Mouse (Mus musculus): ENCODE data around the gene Taf8. TPM values are rescaled to one million over a fixed set of nuclear protein-coding genes. Genes with fewer than 3 reads are reported as not detected.

Gene Taf8
- total and polyA plus RNA-seq, 3 experiments = 15.2 to 25.7 TPM; not detected in 1

- no peaks in the 10 kb centered on the region for H3K9me3 ChIP-seq (replicated peaks; ENCODE audit: insufficient read depth, low read length)
- no peaks in the 10 kb centered on the region for H3K4me1 ChIP-seq (ENCODE audit: control insufficient read depth in 1 of 2, insufficient read depth in 2 of 2, low read length in 2 of 2)
- no peak overlapping the region for H3K4me3 ChIP-seq (ENCODE audit: control insufficient read depth in 1 of 2, insufficient read depth in 1 of 2, low read depth in 2 of 2, low read length in 2 of 2)
- no peak overlapping the region for H3K9ac ChIP-seq (ENCODE audit: control insufficient read depth, low read depth, low read length, poor library complexity, severe bottlenecking)
- no peaks in the 10 kb centered on the region; a peak in 2 of 4 replicates for H3K27me3 ChIP-seq (ENCODE audit: control insufficient read depth in 1 of 2, insufficient read depth in 2 of 2, low read length in 2 of 2)
- no peak overlapping the region for H3K27ac ChIP-seq (ENCODE audit: control insufficient read depth, low read depth, low read length)
- no peak for TF ChIP-seq GATA1 (IDR thresholded peaks at IDR 0.05; ENCODE audit: low read depth, low read length)
- no peak for TF ChIP-seq POLR2A (IDR thresholded peaks at IDR 0.05; ENCODE audit: control insufficient read depth in 1 of 2, insufficient read depth in 1 of 2, low read depth in 1 of 2, low read length in 2 of 2, poor library complexity in 1 of 2)
- no peak for TF ChIP-seq BHLHE40 (IDR thresholded peaks at IDR 0.05; ENCODE audit: borderline replicate concordance, low read depth, low read length)
- no peak for TF ChIP-seq KAT2A (conservative IDR thresholded peaks at IDR 0.05; ENCODE audit: low read depth, low read length)
- no peak for TF ChIP-seq CHD2 (IDR thresholded peaks at IDR 0.05; ENCODE audit: low read length)
- TF ChIP-seq USF2 (IDR thresholded peaks at IDR 0.05; ENCODE audit: borderline replicate concordance in 1 of 2, insufficient read depth in 1 of 2, low read depth in 1 of 2, low read length in 2 of 2) = no peak
- TF ChIP-seq USF1 (IDR thresholded peaks at IDR 0.05; ENCODE audit: low read depth, low read length) = no peak
- no peak for TF ChIP-seq GABPA (IDR thresholded peaks at IDR 0.05; ENCODE audit: low read depth, low read length)
- no peak for TF ChIP-seq ETS1 (IDR thresholded peaks at IDR 0.05; ENCODE audit: low read depth, low read length)
- TF ChIP-seq ZNF384 (IDR thresholded peaks at IDR 0.05; ENCODE audit: low read depth, low read length) = no peak
- TF ChIP-seq RCOR1 (IDR thresholded peaks at IDR 0.05; ENCODE audit: low read depth, low read length) = no peak
- no peak for TF ChIP-seq MAFK (IDR thresholded peaks at IDR 0.05; ENCODE audit: borderline replicate concordance, low read depth, low read length)
- TF ChIP-seq MXI1 (IDR thresholded peaks at IDR 0.05; ENCODE audit: low read depth, low read length) = no peak
- no peak for DNase-seq (ENCODE audit: low read depth, low spot score)
- H3K79me2 ChIP-seq (ENCODE audit: control insufficient read depth, insufficient read depth, low read length, poor library complexity) = no peaks in the 10 kb centered on the region
- no peaks in the 10 kb centered on the region for H3K36me3 ChIP-seq (ENCODE audit: control insufficient read depth in 1 of 2, insufficient read depth in 2 of 2, low read length in 2 of 2)
Measured at GRCm38 (mm10) chr17:47442271-47442670, 59.8 kb downstream of the Taf8 start.

DNA sequence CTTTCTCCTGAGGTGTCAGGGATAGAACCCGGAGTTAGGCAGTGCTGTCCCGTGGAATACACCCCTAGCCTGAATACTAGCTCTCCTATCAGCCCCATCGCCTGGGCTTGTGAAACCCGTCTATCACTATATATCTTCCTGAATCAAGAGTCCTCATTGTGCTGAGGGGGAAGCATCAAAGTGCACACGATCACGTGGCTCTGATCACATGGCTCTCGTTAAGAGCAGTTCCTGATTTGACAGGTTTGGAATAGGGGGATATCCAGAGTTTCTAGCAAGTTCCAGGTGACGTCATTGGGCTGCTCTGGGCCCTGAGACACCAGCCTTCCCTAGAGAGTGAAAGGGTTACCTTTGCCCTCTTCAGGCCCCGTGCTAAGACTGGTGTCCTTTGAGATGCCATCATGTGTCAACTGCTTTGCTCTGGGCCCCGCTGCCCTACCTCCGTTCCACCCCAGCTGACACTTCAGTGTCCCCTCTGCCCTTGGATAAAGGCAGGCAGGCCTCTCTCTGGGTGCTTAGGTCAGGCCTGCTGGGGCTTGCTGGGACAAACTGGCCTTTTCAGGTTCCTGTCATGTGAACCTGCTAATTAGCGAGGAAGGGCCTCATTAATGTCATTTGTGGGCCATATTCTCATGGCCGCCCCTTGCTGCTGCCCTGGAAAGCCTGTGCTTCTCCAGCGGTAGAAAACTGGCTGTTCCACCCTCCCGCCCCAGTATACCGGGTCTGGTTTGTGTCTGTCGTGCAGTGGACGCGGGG lies 60.6 kb downstream of the Taf8 start:
- H3K36me3 ChIP-seq (ENCODE audit: control insufficient read depth in 1 of 2, insufficient read depth in 2 of 2, low read length in 2 of 2) = no peaks in the 10 kb centered on the region
- no peaks in the 10 kb centered on the region; a peak in 2 of 4 replicates for H3K27me3 ChIP-seq (ENCODE audit: control insufficient read depth in 1 of 2, insufficient read depth in 2 of 2, low read length in 2 of 2)
- H3K9ac ChIP-seq (ENCODE audit: control insufficient read depth, low read depth, low read length, poor library complexity, severe bottlenecking) = no peak overlapping the region
- no peak overlapping the region for H3K4me3 ChIP-seq (ENCODE audit: control insufficient read depth in 1 of 2, insufficient read depth in 1 of 2, low read depth in 2 of 2, low read length in 2 of 2)
- H3K79me2 ChIP-seq (ENCODE audit: control insufficient read depth, insufficient read depth, low read length, poor library complexity) = no peaks in the 10 kb centered on the region
- H3K27ac ChIP-seq (ENCODE audit: control insufficient read depth, low read depth, low read length) = no peak overlapping the region
- DNase-seq (ENCODE audit: low read depth, low spot score) = peak; percentile 11
- H3K9me3 ChIP-seq (replicated peaks; ENCODE audit: insufficient read depth, low read length) = no peaks in the 10 kb centered on the region
- peak; percentile 68; the same call in 1 of the 2 replicates for TF ChIP-seq MAX (IDR thresholded peaks at IDR 0.05; ENCODE audit: low read length)
- no peak for TF ChIP-seq CHD1 (IDR thresholded peaks at IDR 0.05; ENCODE audit: low read depth, low read length)
- peak; percentile 87 for TF ChIP-seq USF1 (IDR thresholded peaks at IDR 0.05; ENCODE audit: low read depth, low read length)
- TF ChIP-seq EP300 (IDR thresholded peaks at IDR 0.05; ENCODE audit: low read depth in 1 of 2, low read length in 2 of 2) = no peak
- TF ChIP-seq USF2 (IDR thresholded peaks at IDR 0.05; ENCODE audit: borderline replicate concordance in 1 of 2, insufficient read depth in 1 of 2, low read depth in 1 of 2, low read length in 2 of 2) = peak in 1 of 2 experiments; percentile 69; a peak in 2 of 4 replicates
- no peaks in the 10 kb centered on the region for H3K4me1 ChIP-seq (ENCODE audit: control insufficient read depth in 1 of 2, insufficient read depth in 2 of 2, low read length in 2 of 2)
